13 mouse cellular contexts compared by ENCODE assay signal in genomic region chr16:73449836-73450235, GRCm38 (mm10).
"Had no signal": no experiment of that assay in that cellular context is flagged by ENCODE, and none has a peak within 500 bp of the region (broad histone marks: within the 10 kb centered on the region; RNA-seq: fewer than 3 reads in every experiment).

No protein-coding gene starts in this region.

- H3K27me3 ChIP-seq: liver, embryonic 13.5 days; lung, embryonic 15.5 days; midbrain, embryonic 13.5 days; neural tube, embryonic 15.5 days had no signal

- H3K4me3 ChIP-seq: liver, embryonic 13.5 days; lung, embryonic 15.5 days; midbrain, embryonic 13.5 days; myocyte; neural tube, embryonic 15.5 days had no signal

- H3K4me1 ChIP-seq: liver, embryonic 13.5 days; lung, embryonic 15.5 days; midbrain, embryonic 13.5 days; neural tube, embryonic 15.5 days had no signal

- H3K4me2 ChIP-seq: liver, embryonic 13.5 days; lung, embryonic 15.5 days; midbrain, embryonic 13.5 days; neural tube, embryonic 15.5 days had no signal

- H3K9ac ChIP-seq: liver, embryonic 13.5 days; liver, postnatal 0 days; lung, embryonic 15.5 days; midbrain, embryonic 13.5 days; neural tube, embryonic 15.5 days had no signal

- ATAC-seq: liver, postnatal 0 days; midbrain, embryonic 13.5 days had no signal

- H3K9me3 ChIP-seq: liver, embryonic 13.5 days; lung, embryonic 15.5 days; midbrain, embryonic 13.5 days; neural tube, embryonic 15.5 days had no signal

- DNase-seq: kidney, adult 8-10 months; kidney, postnatal 25 days; layer of hippocampus, postnatal 36 days; liver; liver, embryonic 13.5 days; liver, postnatal 0 days; right cerebral cortex, adult 18-20 months; thymus, postnatal 14 days had no signal

- H3K36me3 ChIP-seq: liver, embryonic 13.5 days; lung, embryonic 15.5 days; midbrain, embryonic 13.5 days; neural tube, embryonic 15.5 days had no signal

- H3K27ac ChIP-seq: liver, embryonic 13.5 days; lung, embryonic 15.5 days; midbrain, embryonic 13.5 days; neural tube, embryonic 15.5 days; stomach, postnatal 0 days had no signal
